Mouse (Mus musculus): ENCODE measurements around the gene Dact3.

Gene Dact3

DNA sequence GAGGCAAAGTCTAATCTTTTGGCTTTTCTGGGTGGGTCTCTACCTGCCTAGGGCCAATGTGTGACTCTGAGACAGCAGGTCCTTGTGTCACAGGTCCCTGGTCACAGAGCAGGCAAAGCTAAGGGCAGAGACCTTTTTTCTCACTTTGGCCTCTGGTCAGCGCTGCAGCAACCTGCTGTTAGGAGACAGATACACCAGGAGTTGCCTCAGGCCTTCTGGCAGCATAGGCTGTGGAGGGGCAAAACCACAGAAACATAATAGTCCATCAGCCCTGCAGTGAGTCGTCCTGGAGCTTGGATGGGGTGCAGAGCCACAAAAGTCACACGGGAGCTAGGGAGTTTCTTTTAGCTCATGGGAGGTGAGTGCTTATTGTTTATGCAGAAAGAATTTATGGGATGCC, 43.6 kb downstream of the Dact3 start:
- DNase-seq = no peak

DNA sequence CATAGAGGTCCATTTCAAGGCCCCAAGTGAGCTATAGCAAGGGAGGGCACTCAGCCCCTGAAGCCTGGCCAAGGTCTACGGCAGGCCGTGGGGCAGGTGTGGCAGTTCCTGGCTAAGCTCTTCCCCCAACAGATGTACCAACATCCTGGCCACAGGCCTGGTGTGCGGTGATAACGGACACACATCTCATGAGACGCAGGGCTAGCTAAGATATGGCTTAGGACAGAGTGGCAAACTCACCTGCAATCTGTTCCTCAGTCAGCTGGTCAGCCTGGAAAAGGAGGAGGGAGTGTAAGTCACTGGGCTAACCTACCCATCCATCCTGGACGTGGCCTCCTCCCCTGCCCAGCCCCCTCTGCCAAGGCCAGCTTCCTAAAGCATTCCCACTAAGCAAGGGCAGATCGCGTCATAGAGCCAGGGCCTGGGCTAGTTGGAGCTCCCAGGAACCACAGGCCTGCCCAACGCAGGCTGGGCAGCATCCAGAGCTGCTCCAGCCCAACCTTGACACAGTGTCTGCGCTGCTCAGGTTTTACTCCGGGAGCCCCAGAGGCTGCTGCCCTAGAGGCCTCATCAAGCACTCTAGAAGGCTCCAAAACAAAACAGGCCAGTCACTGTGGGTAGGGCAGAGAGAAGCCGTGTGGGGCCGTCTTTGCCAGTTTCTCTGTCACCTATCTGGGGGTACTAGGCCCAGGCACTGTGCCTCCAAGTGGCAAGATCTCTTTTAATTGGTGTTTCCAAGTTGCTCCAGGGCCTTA, 44.5 kb downstream of the Dact3 start:
- no peak for DNase-seq

GRCm38 (mm10) chr7:16920150-16920579, 45.0 kb downstream of the Dact3 start:
- DNase-seq = no peak

GRCm38 (mm10) chr7:16920818-16921791, 46.0 kb downstream of the Dact3 start:
- no peak for DNase-seq

DNA sequence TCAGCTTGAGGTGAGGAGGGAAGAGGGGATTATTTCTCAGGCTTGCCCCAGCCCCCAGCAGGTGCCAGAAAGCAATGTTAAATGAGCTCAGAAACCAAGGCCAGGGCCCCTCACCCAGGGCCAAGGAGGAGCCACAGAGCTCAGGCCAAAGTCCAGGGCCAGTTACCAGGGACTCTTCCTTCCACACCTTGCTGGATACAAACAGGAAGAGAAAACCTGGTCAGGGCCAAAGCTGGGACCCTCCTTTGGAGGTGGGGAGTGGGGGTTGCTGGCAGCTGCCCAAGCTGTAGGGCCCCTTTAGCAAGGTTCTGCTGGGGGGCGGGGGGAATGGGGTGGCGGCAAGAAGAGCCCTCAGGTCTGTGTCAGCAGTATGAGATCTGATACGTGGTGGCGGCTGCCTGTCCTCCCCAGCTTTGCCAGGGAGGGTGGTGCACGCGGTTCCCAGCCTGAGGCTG, 46.8 kb downstream of the Dact3 start:
- no peak for DNase-seq

DNA sequence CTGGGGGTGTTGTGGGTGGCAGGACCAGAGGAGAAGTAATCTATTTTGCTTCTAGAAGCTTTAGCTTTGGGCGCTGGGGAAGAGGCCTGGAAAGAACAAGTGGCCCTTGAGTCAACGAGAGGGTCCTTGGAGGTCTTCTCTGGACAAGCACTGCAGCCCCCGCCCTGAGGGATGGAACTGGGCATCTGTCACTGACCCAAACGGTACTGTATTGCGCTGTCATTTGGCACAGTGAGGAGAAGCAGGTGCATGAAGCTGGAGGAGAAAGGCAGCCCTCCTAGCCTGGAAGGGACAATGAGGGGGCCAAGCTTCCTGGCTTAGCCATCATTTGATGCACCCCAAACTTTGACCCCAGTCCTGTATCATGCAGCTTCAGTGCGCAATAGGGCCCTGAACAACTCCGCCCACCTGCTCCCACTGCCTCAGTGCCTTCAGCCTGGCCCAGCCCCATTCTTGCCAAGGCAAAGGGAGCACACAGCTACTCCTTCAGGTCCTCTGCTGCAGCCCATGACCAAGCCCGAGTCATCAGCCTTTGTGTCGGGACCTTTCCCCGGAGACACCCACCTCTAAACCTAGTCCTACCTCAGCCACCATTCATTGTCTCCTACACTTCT, 47.4 kb downstream of the Dact3 start:
- DNase-seq = peak; percentile 75

DNA sequence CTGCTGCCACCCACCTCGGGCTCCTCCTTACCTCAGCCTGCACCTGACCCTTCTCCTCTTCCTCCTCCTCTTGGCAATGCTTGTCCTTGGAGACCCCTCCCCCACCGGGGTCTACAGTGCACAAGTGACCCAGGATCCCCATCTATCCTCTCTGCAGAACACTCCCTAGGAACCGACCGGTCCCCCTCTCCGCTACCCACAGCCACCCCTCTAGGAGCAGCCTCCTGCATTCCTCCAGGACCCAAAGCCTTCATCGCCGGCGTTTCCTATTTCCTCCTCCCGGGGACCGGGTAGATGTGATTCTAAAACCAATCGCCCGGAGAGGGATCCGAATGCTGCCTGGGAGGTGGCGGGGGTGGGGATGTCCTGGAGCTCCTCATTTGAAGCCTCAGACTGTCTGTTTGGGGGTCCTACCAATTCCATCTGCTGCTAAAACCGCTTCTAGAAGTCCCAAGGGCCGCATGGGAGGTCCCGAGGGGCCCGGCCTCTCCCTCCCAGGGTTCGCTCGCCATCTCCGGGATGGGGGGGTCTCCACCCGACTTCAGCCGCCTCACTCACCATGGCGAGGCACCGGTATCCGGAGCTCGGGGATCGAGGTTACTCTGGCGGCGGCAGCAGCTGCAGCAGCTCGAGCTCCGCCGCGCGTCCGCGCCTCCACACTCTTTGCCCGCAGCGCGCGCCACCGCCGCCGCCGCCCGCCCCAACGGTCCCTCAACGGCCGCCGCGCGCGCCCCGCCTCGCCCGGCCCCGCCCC, 48.3 kb downstream of the Dact3 start:
- peak; percentile 67 for DNase-seq

- DNase-seq = peak; percentile 99
Measured at GRCm38 (mm10) chr7:16924037-16924834, 49.1 kb downstream of the Dact3 start, which contains the start of gene Calm3. Gene Calm3, minus strand, starts transcription at chr7:16924114.

- DNase-seq = no peak
Measured at GRCm38 (mm10) chr7:16928341-16928740, 53.2 kb downstream of the Dact3 start.

GRCm38 (mm10) chr7:16930850-16931249, 55.7 kb downstream of the Dact3 start:
- DNase-seq = no peak

DNA sequence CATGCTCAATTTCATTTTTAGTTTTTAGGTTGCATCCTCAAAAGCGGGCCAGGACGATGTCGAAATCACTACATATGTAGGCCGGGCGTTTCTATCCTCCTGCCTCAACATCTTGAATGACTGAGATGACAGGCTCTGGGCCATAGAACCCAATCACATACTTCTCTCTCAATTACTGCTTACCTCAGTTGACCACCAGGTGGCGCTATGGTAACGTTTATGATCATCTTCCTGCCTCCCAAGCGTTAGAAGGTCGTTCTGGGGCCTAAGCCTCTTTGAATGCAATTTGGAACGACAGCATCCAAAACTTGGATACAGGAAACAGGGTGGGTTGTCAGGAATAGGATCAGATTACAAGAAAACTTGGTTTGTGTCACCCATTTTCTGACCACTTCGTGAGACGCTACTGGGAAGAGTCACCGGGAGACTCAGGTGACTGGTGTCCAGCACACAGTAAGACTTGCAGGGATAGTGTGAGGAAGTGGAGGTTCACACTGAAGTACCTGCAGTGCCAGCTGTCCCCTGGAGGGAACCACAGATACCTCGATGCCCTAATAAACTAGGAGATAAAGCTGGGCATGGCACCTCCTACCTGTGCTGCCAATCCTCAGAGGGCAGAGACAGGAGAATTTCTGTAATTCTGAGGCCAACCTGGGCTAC, 57.0 kb downstream of the Dact3 start:
- peak; percentile 88 for DNase-seq

DNA sequence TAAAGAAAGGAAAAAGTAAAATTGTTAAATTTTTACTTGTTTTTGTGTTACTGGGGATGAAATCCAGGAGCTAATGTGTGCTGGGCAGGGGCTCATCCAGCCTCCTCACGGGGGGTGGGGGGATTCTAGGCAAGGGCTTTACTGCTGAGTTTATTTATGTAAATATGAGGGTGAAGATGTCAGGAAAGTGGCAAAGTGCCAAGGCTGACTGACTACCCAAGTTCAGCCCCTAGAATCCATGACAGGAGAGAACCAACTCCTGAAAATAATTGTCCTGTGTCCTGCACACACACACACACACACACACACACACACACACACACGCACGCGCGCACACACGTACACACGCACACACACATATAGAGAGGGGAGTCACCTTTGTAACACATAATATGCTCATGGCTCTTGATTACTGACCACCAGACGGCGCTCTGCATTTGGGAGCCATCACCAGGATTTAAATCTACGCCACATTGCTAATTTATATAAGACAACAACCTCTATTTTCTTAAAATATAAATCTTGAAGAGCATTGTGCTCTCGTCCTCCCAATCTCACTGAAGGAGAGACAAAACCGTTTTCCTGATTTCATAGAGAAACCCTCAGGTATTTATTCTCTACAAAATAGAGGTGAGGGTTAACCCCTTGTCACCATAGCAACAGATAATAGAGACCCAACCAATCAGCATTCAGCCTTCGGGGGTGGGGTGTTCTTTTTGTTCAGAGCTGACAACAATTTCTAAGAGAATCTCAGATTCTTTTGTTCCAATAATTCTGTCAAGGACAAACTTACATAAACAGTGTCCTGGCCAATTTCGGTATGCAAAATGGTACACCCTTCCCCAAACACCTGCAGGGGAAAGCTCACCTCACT, 57.8 kb downstream of the Dact3 start:
- no peak for DNase-seq

All from layer of hippocampus, adult 9-11 months (tissue).